Mouse (Mus musculus): ENCODE results near the gene 2010111I01Rik. TPM values are rescaled to one million over a fixed set of nuclear protein-coding genes. Genes with fewer than 3 reads are reported as not detected.

Gene 2010111I01Rik
- polyA plus RNA-seq, 1 experiment: 63.6 TPM

- Histone ChIP-seq H3K4me3 (ENCODE audit: low read depth, low read length) (no peak overlapping the region), H3K9ac (ENCODE audit: low read depth, poor library complexity, severe bottlenecking) (no peak overlapping the region), H3K27ac (ENCODE audit: insufficient read depth, low read length) (no peak overlapping the region), H3K27me3 (ENCODE audit: control insufficient read depth, insufficient read depth, low read length, poor library complexity, severe bottlenecking) (no peaks in the 10 kb centered on the region), H3K36me3 (ENCODE audit: control insufficient read depth, insufficient read depth, low read length, poor library complexity, severe bottlenecking) (no peaks in the 10 kb centered on the region), H3K9me3 (replicated peaks; ENCODE audit: control insufficient read depth, insufficient read depth, low read length, poor library complexity, severe bottlenecking) (no peaks in the 10 kb centered on the region), H3K4me1 (ENCODE audit: control insufficient read depth, insufficient read depth, low read length) (no peaks in the 10 kb centered on the region)
- TF ChIP-seq CTCF (IDR thresholded peaks at IDR 0.05; ENCODE audit: low read depth, low read length) (no peak), EP300 (IDR thresholded peaks at IDR 0.05; ENCODE audit: insufficient read depth, low read depth, low read length) (no peak), POLR2A (IDR thresholded peaks at IDR 0.05; ENCODE audit: insufficient read depth, low read length) (no peak)
Observed at GRCm38 (mm10) chr13:63252295-63253010, 287.8 kb downstream of the 2010111I01Rik start.

GRCm38 (mm10) chr13:63253147-63253546 lies 288.5 kb downstream of the 2010111I01Rik start:
- Histone ChIP-seq H3K36me3 (ENCODE audit: control insufficient read depth, insufficient read depth, low read length, poor library complexity, severe bottlenecking) (no peaks in the 10 kb centered on the region), H3K27ac (ENCODE audit: insufficient read depth, low read length) (no peak overlapping the region), H3K9me3 (replicated peaks; ENCODE audit: control insufficient read depth, insufficient read depth, low read length, poor library complexity, severe bottlenecking) (no peaks in the 10 kb centered on the region), H3K4me3 (ENCODE audit: low read depth, low read length) (no peak overlapping the region), H3K9ac (ENCODE audit: low read depth, poor library complexity, severe bottlenecking) (no peak overlapping the region), H3K27me3 (ENCODE audit: control insufficient read depth, insufficient read depth, low read length, poor library complexity, severe bottlenecking) (no peaks in the 10 kb centered on the region), H3K4me1 (ENCODE audit: control insufficient read depth, insufficient read depth, low read length) (no peaks in the 10 kb centered on the region)
- TF ChIP-seq CTCF (IDR thresholded peaks at IDR 0.05; ENCODE audit: low read depth, low read length): no peak
- TF ChIP-seq POLR2A (IDR thresholded peaks at IDR 0.05; ENCODE audit: insufficient read depth, low read length): no peak
- TF ChIP-seq EP300 (IDR thresholded peaks at IDR 0.05; ENCODE audit: insufficient read depth, low read depth, low read length): no peak

GRCm38 (mm10) chr13:63253886-63254636 lies 289.4 kb downstream of the 2010111I01Rik start:
- H3K27ac ChIP-seq (ENCODE audit: insufficient read depth, low read length): no peak overlapping the region
- no peaks in the 10 kb centered on the region for H3K9me3 ChIP-seq (replicated peaks; ENCODE audit: control insufficient read depth, insufficient read depth, low read length, poor library complexity, severe bottlenecking)
- H3K9ac ChIP-seq (ENCODE audit: low read depth, poor library complexity, severe bottlenecking): no peak overlapping the region
- H3K36me3 ChIP-seq (ENCODE audit: control insufficient read depth, insufficient read depth, low read length, poor library complexity, severe bottlenecking): no peaks in the 10 kb centered on the region
- no peaks in the 10 kb centered on the region for H3K27me3 ChIP-seq (ENCODE audit: control insufficient read depth, insufficient read depth, low read length, poor library complexity, severe bottlenecking)
- no peak overlapping the region for H3K4me3 ChIP-seq (ENCODE audit: low read depth, low read length)
- H3K4me1 ChIP-seq (ENCODE audit: control insufficient read depth, insufficient read depth, low read length): no peaks in the 10 kb centered on the region
- TF ChIP-seq EP300 (IDR thresholded peaks at IDR 0.05; ENCODE audit: insufficient read depth, low read depth, low read length): no peak
- TF ChIP-seq CTCF (IDR thresholded peaks at IDR 0.05; ENCODE audit: low read depth, low read length): no peak
- TF ChIP-seq POLR2A (IDR thresholded peaks at IDR 0.05; ENCODE audit: insufficient read depth, low read length): no peak

GRCm38 (mm10) chr13:63255519-63256011 lies 290.9 kb downstream of the 2010111I01Rik start:
- H3K36me3 ChIP-seq (ENCODE audit: control insufficient read depth, insufficient read depth, low read length, poor library complexity, severe bottlenecking): no peaks in the 10 kb centered on the region
- H3K9me3 ChIP-seq (replicated peaks; ENCODE audit: control insufficient read depth, insufficient read depth, low read length, poor library complexity, severe bottlenecking): no peaks in the 10 kb centered on the region
- H3K4me1 ChIP-seq (ENCODE audit: control insufficient read depth, insufficient read depth, low read length): no peaks in the 10 kb centered on the region
- no peaks in the 10 kb centered on the region for H3K27me3 ChIP-seq (ENCODE audit: control insufficient read depth, insufficient read depth, low read length, poor library complexity, severe bottlenecking)
- no peak overlapping the region for H3K27ac ChIP-seq (ENCODE audit: insufficient read depth, low read length)
- no peak for TF ChIP-seq EP300 (IDR thresholded peaks at IDR 0.05; ENCODE audit: insufficient read depth, low read depth, low read length)
- no peak for TF ChIP-seq CTCF (IDR thresholded peaks at IDR 0.05; ENCODE audit: low read depth, low read length)
- no peak for TF ChIP-seq POLR2A (IDR thresholded peaks at IDR 0.05; ENCODE audit: insufficient read depth, low read length)
- H3K9ac ChIP-seq (ENCODE audit: low read depth, poor library complexity, severe bottlenecking): no peak overlapping the region
- H3K4me3 ChIP-seq (ENCODE audit: low read depth, low read length): no peak overlapping the region

GRCm38 (mm10) chr13:63256146-63256545 lies 291.5 kb downstream of the 2010111I01Rik start:
- H3K27ac ChIP-seq (ENCODE audit: insufficient read depth, low read length): no peak overlapping the region
- H3K4me1 ChIP-seq (ENCODE audit: control insufficient read depth, insufficient read depth, low read length): no peaks in the 10 kb centered on the region
- no peaks in the 10 kb centered on the region for H3K9me3 ChIP-seq (replicated peaks; ENCODE audit: control insufficient read depth, insufficient read depth, low read length, poor library complexity, severe bottlenecking)
- no peaks in the 10 kb centered on the region for H3K27me3 ChIP-seq (ENCODE audit: control insufficient read depth, insufficient read depth, low read length, poor library complexity, severe bottlenecking)
- TF ChIP-seq EP300 (IDR thresholded peaks at IDR 0.05; ENCODE audit: insufficient read depth, low read depth, low read length): no peak
- TF ChIP-seq POLR2A (IDR thresholded peaks at IDR 0.05; ENCODE audit: insufficient read depth, low read length): no peak
- TF ChIP-seq CTCF (IDR thresholded peaks at IDR 0.05; ENCODE audit: low read depth, low read length): no peak
- H3K9ac ChIP-seq (ENCODE audit: low read depth, poor library complexity, severe bottlenecking): no peak overlapping the region
- H3K36me3 ChIP-seq (ENCODE audit: control insufficient read depth, insufficient read depth, low read length, poor library complexity, severe bottlenecking): no peaks in the 10 kb centered on the region
- no peak overlapping the region for H3K4me3 ChIP-seq (ENCODE audit: low read depth, low read length)

GRCm38 (mm10) chr13:63256807-63257206 lies 292.1 kb downstream of the 2010111I01Rik start:
- H3K4me3 ChIP-seq (ENCODE audit: low read depth, low read length): no peak overlapping the region
- TF ChIP-seq POLR2A (IDR thresholded peaks at IDR 0.05; ENCODE audit: insufficient read depth, low read length): no peak
- TF ChIP-seq CTCF (IDR thresholded peaks at IDR 0.05; ENCODE audit: low read depth, low read length): peak; percentile 9
- TF ChIP-seq EP300 (IDR thresholded peaks at IDR 0.05; ENCODE audit: insufficient read depth, low read depth, low read length): no peak
- H3K9me3 ChIP-seq (replicated peaks; ENCODE audit: control insufficient read depth, insufficient read depth, low read length, poor library complexity, severe bottlenecking): no peaks in the 10 kb centered on the region
- H3K27me3 ChIP-seq (ENCODE audit: control insufficient read depth, insufficient read depth, low read length, poor library complexity, severe bottlenecking): no peaks in the 10 kb centered on the region
- H3K27ac ChIP-seq (ENCODE audit: insufficient read depth, low read length): no peak overlapping the region
- H3K9ac ChIP-seq (ENCODE audit: low read depth, poor library complexity, severe bottlenecking): no peak overlapping the region
- no peaks in the 10 kb centered on the region for H3K36me3 ChIP-seq (ENCODE audit: control insufficient read depth, insufficient read depth, low read length, poor library complexity, severe bottlenecking)
- H3K4me1 ChIP-seq (ENCODE audit: control insufficient read depth, insufficient read depth, low read length): no peaks in the 10 kb centered on the region
